Mouse (Mus musculus) ES-Bruce4 (cell line): Measurements from ENCODE around the gene Kirrel. TPM values are rescaled to one million over a fixed set of nuclear protein-coding genes. Genes with fewer than 3 reads are reported as not detected.

Experiments used
- H3K27ac ChIP-seq: 2 replicates; pipeline ENCODE4 v1.5.1; 2012; ENCODE audit warnings: low read length, inconsistent platforms; ENCODE audit not compliant: insufficient read depth
- H3K27me3 ChIP-seq: 2 replicates; pipeline ENCODE4 v1.6.1; 2012; ENCODE audit warnings: mild to moderate bottlenecking, low read length, inconsistent platforms; ENCODE audit not compliant: control insufficient read depth, poor library complexity, insufficient read depth, severe bottlenecking
- H3K36me3 ChIP-seq: 2 replicates; pipeline ENCODE4 v1.6.1; 2012; ENCODE audit warnings: inconsistent platforms, mild to moderate bottlenecking, low read length, moderate library complexity; ENCODE audit not compliant: control insufficient read depth, poor library complexity, insufficient read depth, severe bottlenecking
- H3K4me1 ChIP-seq: one replicate; pipeline ENCODE4 v1.8.1; 2011; ENCODE audit warnings: low read length; ENCODE audit not compliant: control insufficient read depth, insufficient read depth
- H3K4me3 ChIP-seq: 2 replicates; pipeline ENCODE4 v1.5.1; 2011; ENCODE audit warnings: low read depth, mild to moderate bottlenecking, low read length
- H3K9ac ChIP-seq: 2 replicates; pipeline ENCODE4 v1.6.1; 2012; ENCODE audit warnings: low read depth, mild to moderate bottlenecking, inconsistent platforms; ENCODE audit not compliant: poor library complexity, severe bottlenecking
- H3K9me3 ChIP-seq: replicated peaks from 2 replicates; pipeline ENCODE4 v1.6.1; 2012; ENCODE audit warnings: mild to moderate bottlenecking, low read length, inconsistent platforms; ENCODE audit not compliant: control insufficient read depth, poor library complexity, insufficient read depth, severe bottlenecking
- CTCF ChIP-seq: IDR thresholded peaks from one replicate; pipeline ENCODE4 v1.8.1; 2011; ENCODE audit warnings: low read depth, low read length
- EP300 ChIP-seq: IDR thresholded peaks from 2 replicates; pipeline ENCODE4 v1.6.1; 2011; ENCODE audit warnings: low read depth, low read length; ENCODE audit not compliant: insufficient read depth
- POLR2A ChIP-seq: IDR thresholded peaks from one replicate; pipeline ENCODE4 v1.8.1; 2011; ENCODE audit warnings: low read length; ENCODE audit not compliant: insufficient read depth
- polyA plus RNA-seq: library from polyadenylated mRNA; stranded (reverse); fragments of >200 nt; gene quantifications from 2 replicates; pipeline ENCODE4 v1.2.4, GENCODE M21; 2011; ENCODE audit warnings: low read depth; ENCODE audit not compliant: missing spikeins, insufficient read depth, insufficient read length

Gene Kirrel
- polyA plus RNA-seq, 1 experiment, result 38.3 TPM

DNA sequence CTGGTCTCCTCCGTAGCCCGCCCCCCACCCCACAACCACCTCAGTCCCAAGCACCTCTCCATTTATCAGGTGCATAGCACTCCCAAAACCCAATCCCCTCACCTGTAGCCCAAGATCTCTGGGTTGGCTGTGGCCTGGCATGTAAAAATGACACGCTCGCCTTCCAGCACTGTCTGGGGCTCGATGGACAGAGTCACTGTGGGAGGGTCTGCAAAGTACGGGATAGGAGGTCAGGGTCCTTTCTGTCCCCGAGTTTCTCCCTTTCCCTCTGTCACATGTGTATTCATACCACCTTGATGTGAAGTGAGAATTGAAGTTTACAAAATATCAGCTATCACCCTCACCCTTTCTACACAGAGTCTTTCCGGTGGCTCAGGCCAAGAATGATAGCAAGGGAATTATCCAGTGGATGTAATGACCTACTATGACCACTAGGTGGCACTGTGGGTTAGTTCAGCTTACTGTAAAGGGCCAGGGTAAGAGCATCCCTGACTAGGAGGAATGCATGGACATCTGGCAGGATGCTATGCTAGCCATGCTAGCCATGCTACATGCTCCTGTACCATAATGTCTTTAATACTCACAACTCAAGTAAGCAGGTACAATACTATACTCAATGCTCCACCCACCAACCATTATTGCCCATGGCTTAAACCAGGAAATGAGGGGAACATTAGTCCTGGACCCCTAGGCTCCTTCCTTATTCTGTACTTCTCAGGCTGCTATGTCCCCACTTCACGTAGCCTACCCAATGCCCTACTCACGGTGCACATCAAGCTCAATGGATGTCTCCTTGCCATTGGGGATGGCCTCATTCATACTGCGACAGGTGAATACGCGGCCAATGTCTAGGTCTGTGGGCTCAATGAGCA is 84.6 kb downstream of the Kirrel start:
- H3K9me3 ChIP-seq, result no peaks in the 10 kb centered on the region
- peaks cover 5% of the 10 kb centered on the region for H3K4me1 ChIP-seq
- H3K36me3 ChIP-seq, result no peaks in the 10 kb centered on the region
- no peak overlapping the region for H3K9ac ChIP-seq
- H3K27me3 ChIP-seq, result no peaks in the 10 kb centered on the region
- TF ChIP-seq POLR2A (no peak), CTCF (peak; percentile 62)
- no peak overlapping the region for H3K4me3 ChIP-seq
- no peak overlapping the region for H3K27ac ChIP-seq

DNA sequence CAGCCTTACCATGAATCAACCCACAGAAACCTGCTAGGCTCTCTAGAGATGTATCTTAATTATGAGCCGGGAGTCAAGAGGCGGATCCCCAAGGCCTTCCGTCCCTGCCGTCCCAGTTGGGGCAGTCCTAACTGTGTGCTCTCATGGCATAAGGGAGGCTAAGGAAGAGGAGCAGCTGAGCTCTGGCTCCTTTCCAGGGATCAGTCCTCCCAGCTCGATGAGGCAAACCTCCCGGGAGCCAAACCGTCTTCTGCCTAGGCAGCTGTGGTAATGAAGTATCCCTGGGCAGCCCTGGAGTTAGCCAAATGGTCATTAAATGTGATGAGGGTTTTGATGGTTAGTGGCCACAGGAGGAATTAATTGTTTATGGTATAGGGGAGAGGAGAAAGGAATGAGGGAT is 87.4 kb downstream of the Kirrel start:
- H3K4me1 ChIP-seq, result no peaks in the 10 kb centered on the region
- H3K27me3 ChIP-seq, result no peaks in the 10 kb centered on the region
- H3K4me3 ChIP-seq, result no peak overlapping the region
- H3K27ac ChIP-seq, result no peak overlapping the region
- TF ChIP-seq EP300, result no peak
- TF ChIP-seq POLR2A, result no peak
- TF ChIP-seq CTCF, result no peak
- H3K9ac ChIP-seq, result no peak overlapping the region
- no peaks in the 10 kb centered on the region for H3K9me3 ChIP-seq
- no peaks in the 10 kb centered on the region for H3K36me3 ChIP-seq

DNA sequence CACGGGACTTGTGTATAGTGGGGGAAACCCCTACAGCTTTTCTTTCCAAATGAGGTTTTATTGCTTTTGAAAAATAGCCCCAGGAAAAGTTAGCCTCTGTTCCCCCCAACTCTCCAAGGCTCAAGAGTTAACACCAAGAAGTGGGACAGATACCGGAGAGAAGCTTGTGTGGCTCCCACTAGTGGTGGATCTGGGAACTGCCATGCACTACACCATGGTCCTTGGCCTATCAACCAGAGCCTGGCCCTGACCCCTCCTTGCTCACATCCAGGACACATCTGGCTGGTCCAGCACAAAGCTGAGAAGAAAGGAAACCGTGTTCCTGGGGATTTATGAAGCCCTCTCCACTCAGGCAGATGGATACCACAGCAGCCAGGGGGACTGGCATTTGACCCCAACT is 92.3 kb downstream of the Kirrel start:
- Histone ChIP-seq H3K9me3 (no peaks in the 10 kb centered on the region), H3K27me3 (no peaks in the 10 kb centered on the region), H3K36me3 (no peaks in the 10 kb centered on the region), H3K9ac (no peak overlapping the region), H3K27ac (no peak overlapping the region), H3K4me1 (no peaks in the 10 kb centered on the region), H3K4me3 (no peak overlapping the region)
- no peak for TF ChIP-seq POLR2A
- peak; percentile 89 for TF ChIP-seq CTCF

DNA sequence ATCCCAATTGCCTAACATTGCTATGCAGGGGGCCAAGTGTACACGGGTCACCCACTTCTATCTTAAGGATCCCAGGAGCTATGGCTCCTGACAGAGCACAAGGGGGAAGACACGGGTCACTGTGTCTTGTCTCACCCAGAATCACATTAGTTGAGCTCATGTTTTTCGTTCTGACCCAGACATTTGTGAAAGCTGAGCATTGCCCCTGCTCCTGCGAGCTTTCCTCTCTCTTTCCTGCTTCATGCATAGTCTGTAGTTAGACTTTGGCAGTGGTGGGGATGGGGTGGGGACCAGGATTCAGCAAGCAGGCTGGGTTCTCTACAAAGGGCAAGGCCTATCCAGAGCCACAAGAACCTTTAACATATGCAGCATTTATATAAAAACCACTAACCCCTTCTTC is 94.8 kb downstream of the Kirrel start:
- Histone ChIP-seq H3K27me3 (no peaks in the 10 kb centered on the region), H3K4me1 (no peaks in the 10 kb centered on the region), H3K9me3 (no peaks in the 10 kb centered on the region), H3K4me3 (no peak overlapping the region), H3K36me3 (no peaks in the 10 kb centered on the region), H3K27ac (no peak overlapping the region), H3K9ac (no peak overlapping the region)
- no peak for TF ChIP-seq POLR2A

DNA sequence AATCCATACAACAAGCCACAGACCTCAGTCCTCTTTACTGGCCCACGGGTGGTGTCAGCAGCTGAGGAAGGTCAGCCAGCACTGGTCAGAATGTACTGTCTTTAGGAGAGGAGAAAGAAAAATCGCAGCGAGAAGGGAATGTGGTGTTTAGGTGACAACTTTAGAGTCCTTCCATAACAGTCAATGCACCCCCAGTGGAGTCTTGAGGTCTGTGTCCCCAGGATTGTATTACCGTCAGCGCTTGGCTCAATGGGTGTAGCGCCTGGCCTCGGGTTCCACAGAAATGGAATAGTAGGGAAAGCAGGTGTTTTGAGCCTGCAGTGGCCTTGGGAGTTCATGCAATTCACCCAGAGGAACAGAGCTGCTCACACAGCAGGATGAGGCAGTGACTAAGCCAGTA is 95.2 kb downstream of the Kirrel start:
- Histone ChIP-seq H3K36me3 (no peaks in the 10 kb centered on the region), H3K27ac (no peak overlapping the region), H3K4me3 (no peak overlapping the region), H3K4me1 (no peaks in the 10 kb centered on the region), H3K9me3 (no peaks in the 10 kb centered on the region), H3K27me3 (no peaks in the 10 kb centered on the region), H3K9ac (no peak overlapping the region)
- TF ChIP-seq POLR2A (no peak), EP300 (no peak), CTCF (no peak)

DNA sequence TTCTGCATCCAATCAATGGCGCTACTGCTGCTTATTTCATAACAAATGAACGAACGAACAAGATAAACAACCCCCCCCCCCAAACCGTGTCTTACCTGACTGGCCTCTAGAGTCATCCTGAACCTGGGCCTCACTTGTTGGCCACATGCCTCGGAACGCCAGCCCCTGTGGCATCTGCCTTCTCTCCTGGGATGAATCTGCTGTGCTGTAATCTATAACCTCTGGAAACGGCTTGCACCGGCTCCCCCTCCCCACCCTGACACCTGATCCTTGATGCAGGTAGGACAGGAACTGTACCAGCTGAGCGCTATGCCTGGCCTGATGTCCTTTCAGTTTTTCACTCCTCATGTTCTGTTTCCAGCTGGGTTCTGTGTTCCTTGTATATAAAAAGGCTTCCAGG is 96.9 kb downstream of the Kirrel start:
- Histone ChIP-seq H3K27me3 (no peaks in the 10 kb centered on the region), H3K9me3 (no peaks in the 10 kb centered on the region), H3K9ac (no peak overlapping the region), H3K36me3 (no peaks in the 10 kb centered on the region), H3K4me1 (no peaks in the 10 kb centered on the region), H3K4me3 (no peak overlapping the region), H3K27ac (no peak overlapping the region)
- TF ChIP-seq POLR2A (no peak), CTCF (no peak), EP300 (no peak)
